Mouse (Mus musculus): Measurements from ENCODE around the gene LTO1.

GRCm38 (mm10) chr7:144936311-144936880 lies 21.5 kb downstream of the LTO1 start:
- TF ChIP-seq EP300 (IDR thresholded peaks at IDR 0.05) (no peak), CTCF (IDR thresholded peaks at IDR 0.05) (no peak)
